10 mouse cellular contexts compared by ENCODE assay signal in the genomic region with DNA sequence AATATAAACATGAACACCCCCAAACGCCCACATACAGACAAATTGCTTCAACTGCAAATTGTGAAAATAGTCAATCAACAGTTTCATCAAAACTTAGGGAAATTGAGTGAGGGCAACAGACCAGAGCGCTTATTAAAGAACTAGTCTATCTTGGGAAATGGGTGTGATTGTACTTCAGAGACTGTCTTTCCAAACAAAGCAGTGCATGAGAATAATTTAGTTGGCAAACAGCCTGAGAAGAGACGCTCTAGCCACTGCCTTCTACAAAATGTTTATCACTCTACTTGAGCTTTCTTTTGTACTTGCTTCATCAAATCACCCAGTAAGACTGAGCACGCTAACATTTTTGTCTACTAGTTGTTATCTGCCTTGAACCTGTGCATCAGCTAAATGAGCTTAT.
DNase-seq lines count a peak whose midpoint lies in the region; ATAC-seq and TF ChIP-seq lines count a peak whose summit lies in the region.
"Had no signal": no experiment of that assay in that cellular context is flagged by ENCODE, and none has a peak within 500 bp of the region (broad histone marks: within the 10 kb centered on the region; RNA-seq: fewer than 3 reads in every experiment).

No protein-coding gene starts in this region.

- 0 out of 2 replicates have a peak overlapping the region, but pooled peaks have one; percentile 9 for H3K4me2 ChIP-seq in intestine, embryonic 15.5 days (replicated peaks)
- no peak overlapping the region for H3K4me2 ChIP-seq in intestine, postnatal 0 days (replicated peaks; ENCODE audit: low read depth)
- peak overlapping the region; percentile 4; the same call in 1 of the 2 replicates for H3K4me2 ChIP-seq in forebrain, postnatal 0 days (ENCODE audit: low read depth)
- H3K4me2 ChIP-seq in lung, embryonic 16.5 days (ENCODE audit: low read depth, low read length) = peak overlapping the region; percentile 25
- H3K4me2 ChIP-seq in heart, embryonic 11.5 days = no peak overlapping the region
- H3K4me2 ChIP-seq: liver, embryonic 13.5 days had no signal

- no peaks in the 10 kb centered on the region for H3K27me3 ChIP-seq in intestine, embryonic 15.5 days (replicated peaks)
- H3K27me3 ChIP-seq in intestine, postnatal 0 days (replicated peaks; ENCODE audit: control insufficient read depth, insufficient read depth, low read length) = no peaks in the 10 kb centered on the region
- no peaks in the 10 kb centered on the region for H3K27me3 ChIP-seq in forebrain, postnatal 0 days (ENCODE audit: insufficient read depth, low read length)
- no peaks in the 10 kb centered on the region for H3K27me3 ChIP-seq in lung, embryonic 16.5 days (ENCODE audit: control insufficient read depth, insufficient read depth, low read depth, low read length)
- H3K27me3 ChIP-seq in heart, embryonic 11.5 days (ENCODE audit: control insufficient read depth, insufficient read depth, low read length) = no peaks in the 10 kb centered on the region
- H3K27me3 ChIP-seq: liver, embryonic 13.5 days had no signal

- WGBS in intestine, embryonic 15.5 days = 58% methylated on average over 4 of the region's 4 CpGs
- WGBS in intestine, postnatal 0 days = 59% methylated on average over 4 of the region's 4 CpGs
- 18% methylated on average over 4 of the region's 4 CpGs for WGBS in forebrain, postnatal 0 days
- 24% methylated on average over 4 of the region's 4 CpGs for WGBS in lung, embryonic 16.5 days
- WGBS in heart, embryonic 11.5 days (ENCODE audit: insufficient replicate concordance) = 77% methylated on average over 4 of the region's 4 CpGs

- no peak overlapping the region for H3K27ac ChIP-seq in intestine, embryonic 15.5 days
- no peak overlapping the region for H3K27ac ChIP-seq in intestine, postnatal 0 days (ENCODE audit: low read depth, low read length)
- no peak overlapping the region for H3K27ac ChIP-seq in forebrain, postnatal 0 days (ENCODE audit: low read depth, low read length)
- H3K27ac ChIP-seq in lung, embryonic 16.5 days (ENCODE audit: low read length) = peak overlapping the region; percentile 84
- no peak overlapping the region for H3K27ac ChIP-seq in heart, embryonic 11.5 days (ENCODE audit: low read depth, low read length)
- H3K27ac ChIP-seq: liver, embryonic 13.5 days had no signal

- no peaks in the 10 kb centered on the region for H3K9me3 ChIP-seq in intestine, embryonic 15.5 days
- H3K9me3 ChIP-seq in intestine, postnatal 0 days (ENCODE audit: control insufficient read depth) = no peaks in the 10 kb centered on the region
- H3K9me3 ChIP-seq in forebrain, postnatal 0 days (ENCODE audit: low read length) = no peaks in the 10 kb centered on the region
- H3K9me3 ChIP-seq in lung, embryonic 16.5 days (ENCODE audit: control insufficient read depth, low read length) = no peaks in the 10 kb centered on the region
- H3K9me3 ChIP-seq in heart, embryonic 11.5 days (replicated peaks; ENCODE audit: control insufficient read depth, low read length) = no peaks in the 10 kb centered on the region
- H3K9me3 ChIP-seq: liver, embryonic 13.5 days had no signal

- 0 out of 2 replicates have a peak, but pooled peaks cover 4% of the 10 kb centered on the region for H3K4me1 ChIP-seq in intestine, embryonic 15.5 days (replicated peaks)
- H3K4me1 ChIP-seq in intestine, postnatal 0 days (replicated peaks; ENCODE audit: control insufficient read depth, insufficient read depth, low read length) = no peaks in the 10 kb centered on the region
- H3K4me1 ChIP-seq in forebrain, postnatal 0 days (ENCODE audit: insufficient read depth) = no peaks in the 10 kb centered on the region
- H3K4me1 ChIP-seq in lung, embryonic 16.5 days (replicated peaks; ENCODE audit: control insufficient read depth, insufficient read depth, low read length) = no peaks in the 10 kb centered on the region; the same call in 1 of the 2 replicates
- H3K4me1 ChIP-seq in heart, embryonic 11.5 days (ENCODE audit: control insufficient read depth, insufficient read depth, low read length) = no peaks in the 10 kb centered on the region
- H3K4me1 ChIP-seq: liver, embryonic 13.5 days had no signal

- ATAC-seq in intestine, embryonic 15.5 days = no peak
- ATAC-seq in intestine, postnatal 0 days = no peak
- peak; percentile 18; the same call in 1 of the 2 replicates for ATAC-seq in forebrain, postnatal 0 days
- peak; percentile 79 for ATAC-seq in lung, embryonic 16.5 days (ENCODE audit: low read depth)
- no peak for ATAC-seq in heart, embryonic 11.5 days (replicated peaks; ENCODE audit: insufficient number of reproducible peaks, low FRiP score, low TSS enrichment)

- DNase-seq in forebrain, postnatal 0 days = no peak
- peak; percentile 4 for DNase-seq in retina, embryonic 14.5 days (ENCODE audit: low spot score)
- DNase-seq in cerebellum, postnatal 14 days = no peak
- no peak for DNase-seq in natural killer cell, adult 2 months (ENCODE audit: low spot score in 2 of 2)
- DNase-seq: liver, embryonic 13.5 days; thymus, adult 18-20 months had no signal

- no peaks in the 10 kb centered on the region for H3K36me3 ChIP-seq in intestine, embryonic 15.5 days
- H3K36me3 ChIP-seq in intestine, postnatal 0 days (ENCODE audit: control insufficient read depth, insufficient read depth) = no peaks in the 10 kb centered on the region
- no peaks in the 10 kb centered on the region for H3K36me3 ChIP-seq in forebrain, postnatal 0 days (ENCODE audit: insufficient read depth)
- H3K36me3 ChIP-seq in lung, embryonic 16.5 days (ENCODE audit: control insufficient read depth, insufficient read depth, low read length) = no peaks in the 10 kb centered on the region
- H3K36me3 ChIP-seq in heart, embryonic 11.5 days (ENCODE audit: control insufficient read depth, insufficient read depth, low read length) = no peaks in the 10 kb centered on the region
- H3K36me3 ChIP-seq: liver, embryonic 13.5 days had no signal

- no peak for TF ChIP-seq CTCF in intestine, postnatal 0 days (IDR thresholded peaks at IDR 0.05; ENCODE audit: low read depth)
- TF ChIP-seq CTCF in forebrain, postnatal 0 days (IDR thresholded peaks at IDR 0.05; ENCODE audit: low read depth) = no peak

- no peak overlapping the region for H3K9ac ChIP-seq in intestine, embryonic 15.5 days
- H3K9ac ChIP-seq in intestine, postnatal 0 days (ENCODE audit: low read depth, low read length) = no peak overlapping the region
- no peak overlapping the region for H3K9ac ChIP-seq in forebrain, postnatal 0 days
- no peak overlapping the region for H3K9ac ChIP-seq in lung, embryonic 16.5 days (ENCODE audit: low read length)
- no peak overlapping the region for H3K9ac ChIP-seq in heart, embryonic 11.5 days (ENCODE audit: low read depth, low read length)
- H3K9ac ChIP-seq: liver, embryonic 13.5 days had no signal

- H3K4me3 ChIP-seq in intestine, embryonic 15.5 days (replicated peaks) = no peak overlapping the region
- H3K4me3 ChIP-seq in intestine, postnatal 0 days (ENCODE audit: low read depth, low read length) = no peak overlapping the region
- no peak overlapping the region for H3K4me3 ChIP-seq in forebrain, postnatal 0 days (ENCODE audit: low read depth, low read length)
- H3K4me3 ChIP-seq in lung, embryonic 16.5 days (ENCODE audit: low read length) = no peak overlapping the region
- H3K4me3 ChIP-seq in heart, embryonic 11.5 days (ENCODE audit: low read depth, low read length) = no peak overlapping the region
- H3K4me3 ChIP-seq: liver, embryonic 13.5 days had no signal

Comparison
In these comparisons a context has a peak if more than half of its experiments do, and no peak if none do; other contexts are left out.
1. H3K4me2 ChIP-seq: peak in intestine, embryonic 15.5 days (single experiment), forebrain, postnatal 0 days (single experiment) and lung, embryonic 16.5 days (single experiment); none in intestine, postnatal 0 days (single experiment) and heart, embryonic 11.5 days (single experiment).
2. ATAC-seq: peak in forebrain, postnatal 0 days (single experiment) and lung, embryonic 16.5 days (single experiment); none in intestine, embryonic 15.5 days (single experiment), intestine, postnatal 0 days (single experiment) and heart, embryonic 11.5 days (single experiment).